13 mouse cellular contexts compared by ENCODE assay signal in the genomic region with DNA sequence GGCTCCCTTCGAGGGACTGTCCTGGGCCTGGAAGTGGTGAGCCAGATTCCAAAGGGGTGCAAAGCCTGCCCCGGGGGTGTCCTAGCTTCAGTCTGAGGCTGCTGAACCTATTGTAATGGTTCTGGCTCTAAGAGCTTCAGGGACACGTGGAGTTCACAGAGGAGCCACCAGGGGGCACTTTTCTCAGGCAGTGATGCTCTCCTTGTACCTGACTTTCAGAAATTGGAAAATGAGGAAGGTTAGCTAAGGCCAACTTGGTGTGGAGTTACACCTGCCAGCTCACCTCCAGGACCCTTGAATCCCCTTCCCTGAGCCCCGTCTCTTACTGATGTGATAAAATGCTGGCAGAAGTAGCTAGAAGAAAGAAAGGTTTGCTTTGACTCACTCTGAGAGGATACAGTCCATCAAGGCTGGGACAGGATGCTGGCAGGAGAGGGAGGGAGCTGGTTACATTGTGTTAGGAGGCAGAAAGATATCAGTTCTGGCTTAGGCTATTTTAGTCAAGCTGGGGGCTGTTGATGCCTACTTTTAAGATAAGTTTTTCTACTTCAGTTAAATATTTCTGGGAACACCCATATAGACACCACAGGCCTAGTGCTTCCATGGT. TPM values are rescaled to one million over a fixed set of nuclear protein-coding genes. Genes with fewer than 3 reads are reported as not detected.
DNase-seq lines count a peak whose midpoint lies in the region; ATAC-seq and TF ChIP-seq lines count a peak whose summit lies in the region.
"Not testable (repeated sequence)": the region's sequence is repeated elsewhere in the genome, so short reads cannot be mapped to it uniquely, and the experiment has no call there.
"Had no signal": no experiment of that assay in that cellular context is flagged by ENCODE, and none has a peak within 500 bp of the region (broad histone marks: within the 10 kb centered on the region; RNA-seq: fewer than 3 reads in every experiment).

No protein-coding gene starts in this region.

- peak; percentile 62 for TF ChIP-seq CTCF in layer of hippocampus, adult 2 months (conservative IDR thresholded peaks at IDR 0.05)
- TF ChIP-seq CTCF in small intestine, adult 2 months (IDR thresholded peaks at IDR 0.05; ENCODE audit: extremely low read depth, insufficient read length, insufficient replicate concordance, low read depth, low read length) = peak; percentile 26; the same call in 1 of the 2 replicates

- not testable (repeated sequence) for H3K27ac ChIP-seq in layer of hippocampus, adult 2 months; small intestine, adult 2 months (ENCODE audit: insufficient read depth, low read depth, low read length)

- peak; percentile 3 for DNase-seq in ES-CJ7 (ENCODE audit: low read depth, low spot score)
- DNase-seq in adrenal gland, adult 2 months = peak; percentile 10
- peak; percentile 87 for DNase-seq in heart, adult 11 months
- peak; percentile 26 for DNase-seq in induced T-regulatory cell, adult 2 months (ENCODE audit: low read depth)
- DNase-seq in layer of hippocampus, adult 2 months (ENCODE audit: low spot score in 2 of 2) = not testable (repeated sequence)

- not testable (repeated sequence) for H3K4me1 ChIP-seq in small intestine, adult 2 months (ENCODE audit: control insufficient read depth, insufficient read depth, insufficient read length, low read length)

- H3K36me3 ChIP-seq in small intestine, adult 2 months (ENCODE audit: control insufficient read depth, insufficient read depth, low read length) = peaks cover 26% of the 10 kb centered on the region

- TF ChIP-seq POLR2A in small intestine, adult 2 months (IDR thresholded peaks at IDR 0.05; ENCODE audit: low read depth, low read length) = not testable (repeated sequence)

- 44% methylated on average over 4 of the region's 4 CpGs for WGBS in small intestine, adult 2 months

- H3K4me3 ChIP-seq in layer of hippocampus, adult 2 months; small intestine, adult 2 months (ENCODE audit: low read depth, low read length): not testable (repeated sequence)

- peak; percentile 67 for ATAC-seq in erythroid progenitor cell, adult 5-6 weeks (replicated peaks; ENCODE audit: low FRiP score, poor library complexity, severe bottlenecking)
- peak; percentile 92 for ATAC-seq in megakaryocyte progenitor cell, adult 5-6 weeks (replicated peaks; ENCODE audit: poor library complexity)

- not testable (repeated sequence) for H3K27me3 ChIP-seq in small intestine, adult 2 months (ENCODE audit: control insufficient read depth, insufficient read depth, low read length)

RNA-seq across cellular contexts. Expression of a gene that starts 8.1 kb away (rescaled TPM):
- 10 to 100 TPM; 45.2 to 57.5 TPM for total RNA-seq in adrenal gland, adult 2 months (2021)
- 28.8 and 29.6 TPM in 2 replicates for polyA plus RNA-seq in adrenal gland, adult 2 months (2012; rRNA removed)
- 4.0 and 18.4 TPM in 2 replicates for total RNA-seq in erythroid progenitor cell, adult 5-6 weeks (2015; ENCODE audit: low replicate concordance)
- 5.6 and 10.1 TPM in 2 replicates for total RNA-seq in erythroid progenitor cell, adult 5-6 weeks (2017; ENCODE audit: low replicate concordance)
- total RNA-seq in layer of hippocampus, adult 2 months (2021) = 10 to 100 TPM; 15.8 to 19.3 TPM
- total RNA-seq in megakaryocyte progenitor cell, adult 5-6 weeks (2015) = 11.5 and 14.4 TPM in 2 replicates
- 16.5 and 17.0 TPM in 2 replicates for total RNA-seq in megakaryocyte progenitor cell, adult 5-6 weeks (2017)
- polyA plus RNA-seq in small intestine, adult 2 months (2012; rRNA removed) = 12.2 and 16.9 TPM in 2 replicates

RNA-seq across cellular contexts. Expression of a gene that starts 28.2 kb away (rescaled TPM):
- total RNA-seq in adrenal gland, adult 2 months (2021) = not detected
- polyA plus RNA-seq in adrenal gland, adult 2 months (2012; rRNA removed) = 0.12 and 0.15 TPM in 2 replicates
- total RNA-seq in erythroid progenitor cell, adult 5-6 weeks (2015; ENCODE audit: low replicate concordance) = not detected in 2 replicates
- not detected in 2 replicates for total RNA-seq in erythroid progenitor cell, adult 5-6 weeks (2017; ENCODE audit: low replicate concordance)
- total RNA-seq in layer of hippocampus, adult 2 months (2021) = under 1 TPM; 0.12 to 0.56 TPM
- 0.15 TPM in 1 of 2 replicates, not detected in the other for total RNA-seq in megakaryocyte progenitor cell, adult 5-6 weeks (2015)
- total RNA-seq in megakaryocyte progenitor cell, adult 5-6 weeks (2017) = not detected in 2 replicates
- 40.9 and 113 TPM in 2 replicates for polyA plus RNA-seq in small intestine, adult 2 months (2012; rRNA removed)
- total RNA-seq: gastrocnemius, postnatal 36 days had no signal
- polyA plus RNA-seq: hindbrain, embryonic 13.5 days; kidney, embryonic 14.5 days; midbrain, embryonic 16.5 days; neural tube, embryonic 15.5 days had no signal

RNA-seq across cellular contexts. Expression of a gene that starts 29.1 kb away (rescaled TPM):
- total RNA-seq in adrenal gland, adult 2 months (2021) = 10 to 100 TPM; 14.8 to 19.1 TPM
- polyA plus RNA-seq in adrenal gland, adult 2 months (2012; rRNA removed) = 4.3 and 4.6 TPM in 2 replicates
- total RNA-seq in erythroid progenitor cell, adult 5-6 weeks (2015; ENCODE audit: low replicate concordance) = 10.5 and 18.4 TPM in 2 replicates
- 23.2 and 41.9 TPM in 2 replicates for total RNA-seq in erythroid progenitor cell, adult 5-6 weeks (2017; ENCODE audit: low replicate concordance)
- 10 to 100 TPM; 12.6 to 14.2 TPM for total RNA-seq in layer of hippocampus, adult 2 months (2021)
- 9.0 and 10.2 TPM in 2 replicates for total RNA-seq in megakaryocyte progenitor cell, adult 5-6 weeks (2015)
- total RNA-seq in megakaryocyte progenitor cell, adult 5-6 weeks (2017) = 38.3 and 42.8 TPM in 2 replicates
- 1.4 and 2.9 TPM in 2 replicates for polyA plus RNA-seq in small intestine, adult 2 months (2012; rRNA removed)

RNA-seq across cellular contexts. Expression of a gene that starts 31.1 kb away (rescaled TPM):
- 10 to 100 TPM; 50.6 to 66.3 TPM for total RNA-seq in adrenal gland, adult 2 months (2021)
- polyA plus RNA-seq in adrenal gland, adult 2 months (2012; rRNA removed) = 43.2 and 44.5 TPM in 2 replicates
- total RNA-seq in erythroid progenitor cell, adult 5-6 weeks (2015; ENCODE audit: low replicate concordance) = 135 and 183 TPM in 2 replicates
- 123 and 140 TPM in 2 replicates for total RNA-seq in erythroid progenitor cell, adult 5-6 weeks (2017; ENCODE audit: low replicate concordance)
- 10 to 100 TPM; 52.6 to 58.0 TPM for total RNA-seq in layer of hippocampus, adult 2 months (2021)
- 234 TPM in 2 replicates for total RNA-seq in megakaryocyte progenitor cell, adult 5-6 weeks (2015)
- total RNA-seq in megakaryocyte progenitor cell, adult 5-6 weeks (2017) = 229 and 230 TPM in 2 replicates
- polyA plus RNA-seq in small intestine, adult 2 months (2012; rRNA removed) = 10.2 and 14.5 TPM in 2 replicates
